Mouse (Mus musculus): ENCODE data around the gene 9130230L23Rik.

Gene 9130230L23Rik

GRCm38 (mm10) chr5:65951513-65951909 is 52.6 kb downstream of the 9130230L23Rik start:
- DNase-seq = no peak

GRCm38 (mm10) chr5:65950679-65951512 is 53.2 kb downstream of the 9130230L23Rik start:
- no peak for DNase-seq

DNA sequence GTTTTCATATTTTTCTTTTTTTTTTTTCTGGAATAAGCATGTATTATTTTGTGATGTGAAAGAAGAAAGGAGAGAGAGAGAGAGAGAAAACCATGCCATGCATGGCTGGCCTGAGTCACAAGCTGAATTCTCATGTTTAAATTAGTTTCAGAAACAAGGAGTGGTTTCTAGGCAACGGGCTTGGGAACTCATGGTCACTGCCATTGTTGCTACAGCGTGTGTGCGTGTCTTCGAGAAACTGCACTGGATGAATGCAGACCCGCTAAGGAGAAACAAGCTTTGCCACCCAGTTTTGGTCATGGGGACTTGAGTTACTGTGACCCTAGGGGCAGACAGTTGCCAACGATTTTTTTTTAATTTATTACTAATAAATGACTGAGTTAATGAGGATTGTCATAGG is 53.8 kb downstream of the 9130230L23Rik start:
- DNase-seq = no peak

DNA sequence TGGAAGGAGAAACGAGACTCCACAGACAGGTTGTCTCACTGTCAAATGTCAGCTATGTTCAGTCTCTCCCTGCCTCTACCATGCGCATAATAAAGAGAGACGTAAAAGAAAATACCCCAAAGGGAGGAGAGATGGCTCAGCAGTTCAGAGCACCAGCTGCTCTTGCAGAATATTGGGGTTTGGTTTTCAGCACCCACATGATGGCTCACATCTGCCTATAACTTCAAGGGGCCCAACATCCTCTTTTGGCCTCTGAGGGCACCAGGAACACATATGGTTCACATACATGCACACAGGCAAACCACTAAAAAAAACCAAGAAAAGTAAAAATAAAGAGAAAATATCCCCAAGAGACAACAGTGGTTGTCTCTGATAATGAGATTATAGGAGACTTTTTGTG is 54.3 kb downstream of the 9130230L23Rik start:
- no peak for DNase-seq

DNA sequence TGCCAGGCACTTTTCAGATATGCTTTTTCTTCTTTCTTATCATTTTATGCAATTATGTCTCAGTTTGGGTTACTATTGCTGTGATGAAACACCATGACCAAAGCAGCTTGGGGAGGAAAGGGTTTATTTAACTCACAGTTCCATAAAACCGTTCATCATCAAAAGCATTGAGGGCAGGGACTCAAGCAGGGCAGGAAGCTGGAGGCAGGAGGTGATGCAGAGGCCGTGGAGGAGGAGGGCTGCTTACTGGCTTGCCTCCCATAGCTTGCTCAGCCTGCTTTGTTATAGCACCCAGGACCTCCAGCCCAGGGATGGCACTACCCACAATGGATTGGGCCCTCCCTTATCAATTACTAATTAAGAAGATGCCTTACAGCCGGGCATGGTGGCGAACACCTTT is 62.9 kb downstream of the 9130230L23Rik start:
- no peak for DNase-seq

DNA sequence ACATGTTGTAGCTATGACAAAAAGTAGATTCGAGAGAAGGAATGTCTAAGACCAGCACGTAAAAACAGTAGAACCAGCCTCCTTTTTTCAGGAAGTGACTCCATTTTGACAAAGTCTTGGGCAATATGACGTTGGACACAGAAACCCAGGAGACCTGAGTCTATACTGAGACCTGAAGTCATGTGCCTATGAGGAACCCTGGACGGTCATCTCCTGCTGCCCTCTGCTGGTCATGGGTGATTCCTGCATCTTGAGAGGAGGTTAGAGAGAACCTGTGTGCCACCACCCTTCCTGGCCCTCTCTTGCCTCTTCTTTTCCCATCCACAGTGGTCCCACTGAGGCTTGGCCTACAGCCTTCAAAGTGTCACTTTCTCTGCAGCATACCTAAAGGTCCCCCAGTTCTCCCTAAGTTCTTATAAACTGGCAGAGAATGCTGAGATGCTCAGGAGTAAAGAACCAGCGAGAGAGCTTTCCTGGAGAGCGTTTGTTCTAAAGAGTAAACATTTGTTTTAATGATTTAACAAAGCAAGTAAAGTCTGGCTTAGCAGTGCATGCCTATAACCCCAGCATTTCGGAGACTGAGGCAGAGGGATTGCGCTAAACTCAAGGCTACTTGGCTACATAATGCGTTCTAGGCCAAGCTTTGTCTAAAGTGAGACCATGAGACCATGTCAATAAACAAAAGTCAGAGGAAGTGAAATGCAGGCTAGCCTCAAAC is 65.9 kb downstream of the 9130230L23Rik start:
- peak; percentile 86 to 91 for DNase-seq

- DNase-seq = no peak
Measured at GRCm38 (mm10) chr5:65937011-65937726, 66.9 kb downstream of the 9130230L23Rik start.

GRCm38 (mm10) chr5:65934783-65935182 is 69.3 kb downstream of the 9130230L23Rik start, which contains the start of gene Chrna9:
TSS of gene Chrna9 (plus strand) at chr5:65934921.
- DNase-seq = no peak

GRCm38 (mm10) chr5:65933764-65934163 is 70.3 kb downstream of the 9130230L23Rik start:
- DNase-seq = no peak

DNA sequence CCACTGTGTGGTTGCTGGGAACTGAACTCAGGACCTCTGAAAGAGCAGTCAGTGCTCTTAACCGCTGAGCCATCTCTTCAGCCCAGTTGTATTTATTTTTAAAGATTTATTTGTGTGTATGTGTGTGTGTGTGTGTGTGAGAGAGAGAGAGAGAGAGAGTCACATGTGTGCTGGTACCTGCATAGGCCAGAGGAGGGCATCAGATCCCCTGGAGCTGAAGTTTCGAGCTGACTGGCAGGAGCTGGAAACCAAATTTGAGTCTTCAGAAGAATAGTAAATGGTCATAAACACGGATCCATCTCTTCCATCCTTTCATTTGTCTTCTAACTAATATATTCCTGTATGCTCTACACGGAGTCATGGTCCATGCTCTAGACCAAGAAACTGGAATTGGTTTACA is 70.8 kb downstream of the 9130230L23Rik start:
- no peak for DNase-seq

- DNase-seq = no peak
Measured at GRCm38 (mm10) chr5:65930171-65930570, 73.9 kb downstream of the 9130230L23Rik start.
